30 mouse cellular contexts compared by ENCODE assay signal in the genomic region with DNA sequence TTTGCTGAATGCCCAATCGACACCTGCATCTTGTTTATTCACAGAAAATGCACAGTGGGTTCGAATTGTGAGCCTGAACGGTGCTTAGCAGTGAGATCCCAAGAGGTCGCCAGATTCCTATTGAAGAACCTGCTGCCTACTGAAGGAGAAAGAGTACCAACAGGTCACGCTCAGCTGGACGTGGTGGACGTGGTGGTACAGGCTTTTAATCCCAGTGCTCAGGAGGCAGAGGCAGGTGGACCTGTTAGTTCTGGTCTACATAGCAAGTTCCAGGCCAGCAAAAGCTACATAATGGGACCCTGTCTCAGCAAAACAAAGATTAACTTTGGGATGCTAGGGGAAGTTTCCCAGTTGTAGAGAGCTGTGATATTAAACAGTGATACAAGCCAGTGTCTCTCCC. TPM values are rescaled to one million over a fixed set of nuclear protein-coding genes. Genes with fewer than 3 reads are reported as not detected.
DNase-seq lines count a peak whose midpoint lies in the region; ATAC-seq and TF ChIP-seq lines count a peak whose summit lies in the region.
"Had no signal": no experiment of that assay in that cellular context is flagged by ENCODE, and none has a peak within 500 bp of the region (broad histone marks: within the 10 kb centered on the region; RNA-seq: fewer than 3 reads in every experiment).

No protein-coding gene starts in this region.

- H3K36me3 ChIP-seq in embryonic facial prominence, embryonic 14.5 days (ENCODE audit: control insufficient read depth, insufficient read depth, low read length) = no peaks in the 10 kb centered on the region
- no peaks in the 10 kb centered on the region for H3K36me3 ChIP-seq in embryonic facial prominence, embryonic 10.5 days (replicated peaks)
- H3K36me3 ChIP-seq in heart, embryonic 15.5 days = no peaks in the 10 kb centered on the region
- H3K36me3 ChIP-seq: limb, embryonic 10.5 days; midbrain, embryonic 13.5 days; neural tube, embryonic 13.5 days; stomach, embryonic 15.5 days had no signal

- no peak for DNase-seq in embryonic facial prominence, embryonic 14.5 days (ENCODE audit: low spot score)
- DNase-seq in embryonic facial prominence, embryonic 10.5 days (ENCODE audit: low spot score) = no peak
- no peak for DNase-seq in heart, postnatal 25 days (ENCODE audit: low spot score)
- DNase-seq in kidney, postnatal 10 days = peak; percentile 28
- no peak for DNase-seq in right cerebral cortex, postnatal 4 days
- DNase-seq in right cerebral cortex, postnatal 10 days (ENCODE audit: low spot score in 2 of 2) = no peak
- DNase-seq: adrenal gland, postnatal 25 days; cerebellum, adult 18-20 months; cerebellum, postnatal 36 days; gastrocnemius, postnatal 10 days; layer of hippocampus, adult 9-11 months; liver, postnatal 0 days; lung, postnatal 10 days; right cerebral cortex, adult 18-20 months had no signal

- ATAC-seq in embryonic facial prominence, embryonic 14.5 days (ENCODE audit: low read depth) = 0 out of 2 replicates have a peak, but pooled peaks have one; percentile 15
- ATAC-seq in heart, embryonic 15.5 days (replicated peaks; ENCODE audit: insufficient number of reproducible peaks, insufficient read depth, low FRiP score, low read depth) = no peak
- ATAC-seq: forebrain, embryonic 13.5 days; intestine, embryonic 16.5 days; liver, postnatal 0 days; midbrain, embryonic 13.5 days had no signal

- no peak overlapping the region for H3K4me2 ChIP-seq in embryonic facial prominence, embryonic 14.5 days (ENCODE audit: low read depth, low read length)
- no peak overlapping the region for H3K4me2 ChIP-seq in heart, embryonic 15.5 days
- H3K4me2 ChIP-seq: forebrain, embryonic 13.5 days; hindbrain, embryonic 14.5 days; midbrain, embryonic 13.5 days; neural tube, embryonic 13.5 days; stomach, embryonic 15.5 days had no signal

- no peaks in the 10 kb centered on the region for H3K9me3 ChIP-seq in embryonic facial prominence, embryonic 14.5 days (ENCODE audit: control insufficient read depth, low read length)
- no peaks in the 10 kb centered on the region for H3K9me3 ChIP-seq in embryonic facial prominence, embryonic 10.5 days
- no peaks in the 10 kb centered on the region for H3K9me3 ChIP-seq in heart, embryonic 15.5 days (replicated peaks)
- H3K9me3 ChIP-seq: forebrain, embryonic 13.5 days; limb, embryonic 10.5 days; midbrain, embryonic 13.5 days; neural tube, embryonic 13.5 days; stomach, embryonic 15.5 days had no signal

- no peak overlapping the region for H3K9ac ChIP-seq in embryonic facial prominence, embryonic 14.5 days (ENCODE audit: low read depth, low read length)
- H3K9ac ChIP-seq in heart, embryonic 15.5 days = no peak overlapping the region
- H3K9ac ChIP-seq: forebrain, embryonic 13.5 days; hindbrain, embryonic 14.5 days; liver, postnatal 0 days; midbrain, embryonic 13.5 days; neural tube, embryonic 13.5 days; stomach, embryonic 15.5 days had no signal

- H3K27me3 ChIP-seq in embryonic facial prominence, embryonic 14.5 days (replicated peaks; ENCODE audit: control insufficient read depth, insufficient read depth, low read length) = no peaks in the 10 kb centered on the region
- no peaks in the 10 kb centered on the region for H3K27me3 ChIP-seq in embryonic facial prominence, embryonic 10.5 days (replicated peaks; ENCODE audit: low read depth, poor library complexity, severe bottlenecking)
- no peaks in the 10 kb centered on the region for H3K27me3 ChIP-seq in heart, embryonic 15.5 days
- H3K27me3 ChIP-seq: forebrain, embryonic 13.5 days; midbrain, embryonic 13.5 days; neural tube, embryonic 13.5 days; stomach, embryonic 15.5 days had no signal

- no peak for TF ChIP-seq POLR2A in bone marrow, adult 2 months (IDR thresholded peaks at IDR 0.05; ENCODE audit: borderline replicate concordance, control insufficient read depth, low read depth, low read length)

- no peak for TF ChIP-seq CTCF in bone marrow, adult 2 months (IDR thresholded peaks at IDR 0.05; ENCODE audit: control insufficient read depth, insufficient read depth, low read length)

- peaks cover 30% of the 10 kb centered on the region for H3K4me1 ChIP-seq in embryonic facial prominence, embryonic 14.5 days (ENCODE audit: control insufficient read depth, insufficient read depth, low read length)
- H3K4me1 ChIP-seq in embryonic facial prominence, embryonic 10.5 days = peaks cover 36% of the 10 kb centered on the region
- peaks cover 33% of the 10 kb centered on the region for H3K4me1 ChIP-seq in heart, embryonic 15.5 days (replicated peaks)
- H3K4me1 ChIP-seq in bone marrow, adult 2 months (ENCODE audit: control insufficient read depth, insufficient read depth, low read length) = peaks cover 9% of the 10 kb centered on the region

- H3K27ac ChIP-seq in embryonic facial prominence, embryonic 14.5 days (replicated peaks; ENCODE audit: low read depth, low read length) = no peak overlapping the region
- H3K27ac ChIP-seq in embryonic facial prominence, embryonic 10.5 days (replicated peaks) = no peak overlapping the region
- peak overlapping the region; percentile 25; the same call in 1 of the 2 replicates for H3K27ac ChIP-seq in heart, embryonic 15.5 days
- peak overlapping the region; percentile 55 for H3K27ac ChIP-seq in bone marrow, adult 2 months (ENCODE audit: control insufficient read depth, insufficient read depth, low read depth, low read length, poor library complexity)
- H3K27ac ChIP-seq: forebrain, embryonic 13.5 days; hindbrain, embryonic 14.5 days; midbrain, embryonic 13.5 days; neural tube, embryonic 13.5 days; stomach, embryonic 15.5 days had no signal

- WGBS in embryonic facial prominence, embryonic 14.5 days = 67% methylated on average over 7 of the region's 7 CpGs
- WGBS in embryonic facial prominence, embryonic 10.5 days = 79% methylated on average over 7 of the region's 7 CpGs
- 75% methylated on average over 7 of the region's 7 CpGs for WGBS in heart, embryonic 15.5 days
- 63% methylated on average over 7 of the region's 7 CpGs for WGBS in bone marrow, adult 2 months

- intact Hi-C loops in heart, postnatal 25 days (cut with DNase I) = loop anchor here (2.0 kb wide), 1 partner anchor 169 kb away; no protein-coding TSS in a partner anchor

- H3K4me3 ChIP-seq in embryonic facial prominence, embryonic 14.5 days (ENCODE audit: low read depth, low read length) = no peak overlapping the region
- no peak overlapping the region for H3K4me3 ChIP-seq in embryonic facial prominence, embryonic 10.5 days
- H3K4me3 ChIP-seq in heart, embryonic 15.5 days = no peak overlapping the region
- H3K4me3 ChIP-seq in bone marrow, adult 2 months (replicated peaks; ENCODE audit: control insufficient read depth, low read depth, low read length) = no peak overlapping the region
- H3K4me3 ChIP-seq: forebrain, embryonic 13.5 days; limb, embryonic 10.5 days; midbrain, embryonic 13.5 days; neural tube, embryonic 13.5 days; stomach, embryonic 15.5 days had no signal

RNA-seq across cellular contexts. Expression of gene Gm17571, which starts 21.2 kb away (rescaled TPM):
- polyA plus RNA-seq in embryonic facial prominence, embryonic 14.5 days (2014; fragmentation: Nextera tagmentation; extraction: Ambion mirVana) = not detected in 2 replicates
- not detected in 2 replicates for polyA plus RNA-seq in embryonic facial prominence, embryonic 10.5 days (2016; fragmentation: Nextera tagmentation; extraction: Ambion mirVana)
- polyA plus RNA-seq in heart, embryonic 15.5 days (2015; fragmentation: Nextera tagmentation; extraction: Ambion mirVana) = not detected in 2 replicates
- total RNA-seq in heart, postnatal 25 days (2021) = not detected
- not detected in 2 replicates for polyA plus RNA-seq in bone marrow, adult 2 months (2011; ENCODE audit: insufficient read depth, insufficient read length, low replicate concordance, missing spikeins)
- total RNA-seq: adrenal gland, postnatal 25 days; gastrocnemius, postnatal 10 days; left cerebral cortex, adult 8-10 months; liver, adult 2 months; megakaryocyte progenitor cell, adult 5-6 weeks; MEL had no signal
- polyA plus RNA-seq: forebrain, embryonic 13.5 days; frontal cortex, adult 2 months; heart, embryonic 14.5 days; hindbrain, embryonic 14.5 days; intestine, embryonic 16.5 days; limb, embryonic 10.5 days; liver, adult 2 months; liver, postnatal 0 days; midbrain, embryonic 13.5 days; neural tube, embryonic 13.5 days; stomach, embryonic 15.5 days; thymus, postnatal 0 days had no signal

Comparison
In these comparisons a context has a peak if more than half of its experiments do, and no peak if none do; other contexts are left out.
1. H3K27ac ChIP-seq: peak in heart, embryonic 15.5 days (single experiment) and bone marrow, adult 2 months (single experiment); none in embryonic facial prominence, embryonic 14.5 days (single experiment) and embryonic facial prominence, embryonic 10.5 days (single experiment).